In the genomic region with DNA sequence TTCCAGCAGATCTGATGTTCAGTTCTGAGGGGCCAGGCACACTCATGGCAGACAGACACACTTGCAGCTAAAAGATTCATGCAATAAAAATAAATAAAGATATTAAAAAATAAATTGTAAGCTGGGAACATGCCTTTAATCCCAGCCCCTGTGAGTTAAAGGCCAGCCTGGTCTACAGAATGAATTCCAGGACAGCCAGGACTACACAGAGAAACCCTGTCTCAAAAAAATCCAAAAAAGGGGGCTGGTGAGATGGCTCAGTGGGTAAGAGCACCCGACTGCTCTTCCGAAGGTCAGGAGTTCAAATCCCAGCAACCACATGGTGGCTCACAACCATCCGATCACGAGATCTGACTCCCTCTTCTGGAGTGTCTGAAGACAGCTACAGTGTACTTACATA, we compare ENCODE assay signal across 1 mouse cellular context. TPM values are rescaled to one million over a fixed set of nuclear protein-coding genes. Genes with fewer than 3 reads are reported as not detected.
"Had no signal": no experiment of that assay in that cellular context is flagged by ENCODE, and none has a peak within 500 bp of the region (broad histone marks: within the 10 kb centered on the region; RNA-seq: fewer than 3 reads in every experiment).

No protein-coding gene starts in this region.

RNA-seq across cellular contexts. Expression of a gene that starts 14.1 kb away (rescaled TPM):
- polyA plus RNA-seq: liver, embryonic 16.5 days had no signal
